Mouse (Mus musculus) small intestine, adult 2 months (tissue): ENCODE data around the gene Atad2b.

Experiments
- CTCF ChIP-seq: fragments of 200-500 bp; IDR thresholded peaks from 2 replicates; pipeline ENCODE4 v1.5.1; 2012; ENCODE audit warnings: low read depth, mild to moderate bottlenecking, control low read depth, inconsistent platforms, low read length, moderate library complexity, mixed read lengths; ENCODE audit not compliant: insufficient replicate concordance, insufficient read length; ENCODE audit errors: extremely low read depth
- POLR2A ChIP-seq: fragments of 200-500 bp; IDR thresholded peaks from 2 replicates; pipeline ENCODE4 v1.6.1; 2012; ENCODE audit warnings: low read depth, mild to moderate bottlenecking, control low read depth, inconsistent platforms, low read length, moderate library complexity

DNA sequence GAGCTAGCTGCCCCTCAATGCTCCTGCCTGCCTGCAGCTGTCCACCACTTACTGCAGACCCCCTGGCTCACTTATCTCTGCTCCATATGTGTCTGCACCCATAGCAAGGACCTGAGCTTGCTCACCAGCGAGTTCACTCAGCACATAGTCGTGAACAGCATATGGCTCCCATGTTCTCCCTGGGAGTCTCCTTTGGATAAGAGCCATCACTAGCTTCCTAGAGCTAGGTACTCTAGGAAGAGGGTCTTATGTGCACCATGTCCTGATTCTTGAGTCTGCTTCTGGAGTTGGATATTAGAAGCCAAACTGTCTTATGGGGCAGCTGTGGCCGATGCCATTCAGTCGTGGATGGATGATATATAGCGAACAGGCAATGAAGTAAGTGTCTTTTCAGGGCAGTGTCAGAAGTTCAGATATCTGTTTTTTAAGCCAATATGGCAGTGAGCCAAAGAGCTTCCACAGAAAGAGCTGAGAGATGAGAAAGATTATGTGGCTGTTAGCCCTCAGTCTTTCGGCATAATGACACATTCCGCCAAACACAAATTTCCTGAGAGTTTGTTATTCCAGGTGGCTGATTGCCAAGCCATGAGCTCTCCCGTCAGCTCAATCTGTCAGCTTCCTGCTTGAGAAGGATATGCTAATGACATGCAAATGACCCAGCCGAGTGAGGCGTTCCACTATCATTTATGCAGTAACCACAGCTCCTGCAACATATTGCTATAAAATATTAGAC, 170.8 kb downstream of the Atad2b start:
- TF ChIP-seq CTCF = no peak
- no peak for TF ChIP-seq POLR2A
